ENCODE assay signal across 8 mouse cellular contexts in genomic region chr13:42244240-42245086, GRCm38 (mm10). TPM values are rescaled to one million over a fixed set of nuclear protein-coding genes. Genes with fewer than 3 reads are reported as not detected.
DNase-seq lines count a peak whose midpoint lies in the region; ATAC-seq and TF ChIP-seq lines count a peak whose summit lies in the region.

No protein-coding gene starts in this region.

- H3K4me2 ChIP-seq in embryonic facial prominence, embryonic 15.5 days (replicated peaks): 0 out of 2 replicates have a peak overlapping the region, but pooled peaks have one; percentile 21

- H3K36me3 ChIP-seq in embryonic facial prominence, embryonic 15.5 days: no peaks in the 10 kb centered on the region

- no peaks in the 10 kb centered on the region for H3K27me3 ChIP-seq in embryonic facial prominence, embryonic 15.5 days

- H3K4me1 ChIP-seq in embryonic facial prominence, embryonic 15.5 days: 0 out of 2 replicates have a peak, but pooled peaks cover 6% of the 10 kb centered on the region

- TF ChIP-seq CTCF in left cerebral cortex, adult 2 months (IDR thresholded peaks at IDR 0.05): peak; percentile 77

- ATAC-seq in embryonic facial prominence, embryonic 15.5 days (ENCODE audit: insufficient number of reproducible peaks, low FRiP score, low TSS enrichment, low read depth): no peak; the same call in 1 of the 2 replicates
- ATAC-seq in inflammation-experienced regulatory T-cells, adult 6 months: peak; percentile 55

- 33% methylated on average over 7 of the region's 7 CpGs for WGBS in embryonic facial prominence, embryonic 15.5 days

- DNase-seq in heart, adult 11 months: peak; percentile 89
- DNase-seq in heart, postnatal 25 days (ENCODE audit: low spot score): no peak
- DNase-seq in Muller cell, postnatal 12 days (ENCODE audit: inconsistent ontology term): peak; percentile 63
- peak; percentile 13 to 14 for DNase-seq in left cerebral cortex, adult 2 months (ENCODE audit: extremely low spot score in 1 of 2, low spot score in 2 of 2)
- peak; percentile 64 for DNase-seq in naive thymus-derived CD4-positive, alpha-beta T cell, adult 2 months (ENCODE audit: low read depth)
- DNase-seq in spleen, postnatal 4 days (ENCODE audit: low spot score in 2 of 2): no peak

- no peak overlapping the region for H3K9ac ChIP-seq in embryonic facial prominence, embryonic 15.5 days

- H3K9me3 ChIP-seq in embryonic facial prominence, embryonic 15.5 days (replicated peaks): no peaks in the 10 kb centered on the region

- intact Hi-C loops in heart, postnatal 25 days (cut with DNase I): loop anchor here (1.0 to 5.0 kb wide), 3 partner anchors 67 to 604 kb away; no protein-coding TSS in a partner anchor
- intact Hi-C loops in left cerebral cortex, adult 2 months (cut with DNase I): loop anchor here (1.0 to 5.0 kb wide), 5 partner anchors 56 to 601 kb away; partner anchors contain the start of gene Edn1

- no peak overlapping the region for H3K4me3 ChIP-seq in embryonic facial prominence, embryonic 15.5 days (replicated peaks)
- no peak overlapping the region for H3K4me3 ChIP-seq in left cerebral cortex, adult 2 months

- no peak overlapping the region for H3K27ac ChIP-seq in embryonic facial prominence, embryonic 15.5 days (replicated peaks)
- no peak overlapping the region for H3K27ac ChIP-seq in left cerebral cortex, adult 2 months

RNA-seq across cellular contexts. Expression of gene Edn1, which starts 56.8 kb away (rescaled TPM):
- 1 to 10 TPM; 4.3 to 4.6 TPM for total RNA-seq in heart, postnatal 25 days (2021)
- 5.5 and 5.7 TPM in 2 replicates for polyA plus RNA-seq in embryonic facial prominence, embryonic 15.5 days (2015; fragmentation: Nextera tagmentation; extraction: Ambion mirVana)
- not detected for polyA plus RNA-seq in inflammation-experienced regulatory T-cells, adult 6 months (2017; shearing (Covaris generic))
- 1 to 10 TPM; 2.6 to 3.3 TPM for total RNA-seq in left cerebral cortex, adult 2 months (2021)

Comparison
In these comparisons a context has a peak if more than half of its experiments do, and no peak if none do; other contexts are left out.
1. DNase-seq: peak in heart, adult 11 months (single experiment), Muller cell, postnatal 12 days (single experiment), left cerebral cortex, adult 2 months (2 of 2) and naive thymus-derived CD4-positive, alpha-beta T cell, adult 2 months (single experiment); none in heart, postnatal 25 days (single experiment) and spleen, postnatal 4 days (0 of 2).